Mouse (Mus musculus) MEL (cell line): ENCODE data around the gene Akr1c13. TPM values are rescaled to one million over a fixed set of nuclear protein-coding genes. Genes with fewer than 3 reads are reported as not detected.

Experiments
- DNase-seq: peaks from one replicate; pipeline ENCODE4 v3.0.0; 2011; ENCODE audit warnings: low read depth, low spot score
- H3K27ac ChIP-seq: 2 replicates; pipeline ENCODE4 v1.5.1; 2012; ENCODE audit warnings: low read depth, mild to moderate bottlenecking, control low read depth, low read length, moderate library complexity; ENCODE audit not compliant: control insufficient read depth
- H3K27me3 ChIP-seq, 2 experiments: fragments of 150-350 bp in 1 of 2; sonication (generic) in 1 of 2; 2 replicates each; pipeline ENCODE4 v1.6.1; 2012; ENCODE audit warnings: low read length in 2 of 2, mild to moderate bottlenecking in 2 of 2, improper control_type of control experiment in 1 of 2, moderate library complexity in 1 of 2; ENCODE audit not compliant: insufficient read depth in 2 of 2, control insufficient read depth in 1 of 2
- H3K36me3 ChIP-seq, 2 experiments: 2 replicates each; pipeline ENCODE4 v1.6.1; 2012 to 2014; ENCODE audit warnings: low read length in 2 of 2, improper control_type of control experiment in 1 of 2, inconsistent platforms in 1 of 2, mild to moderate bottlenecking in 1 of 2; ENCODE audit not compliant: insufficient read depth in 2 of 2, control insufficient read depth in 1 of 2
- H3K4me1 ChIP-seq, 2 experiments: fragments of 150-350 bp in 1 of 2; sonication (generic) in 1 of 2; 2 replicates each; pipeline ENCODE4 v1.6.1; 2012; ENCODE audit warnings: low read length in 2 of 2, improper control_type of control experiment in 1 of 2, mild to moderate bottlenecking in 1 of 2; ENCODE audit not compliant: insufficient read depth in 2 of 2, control insufficient read depth in 1 of 2
- H3K4me3 ChIP-seq, 2 experiments: fragments of 150-350 bp in 1 of 2; sonication (generic) in 1 of 2; 2 replicates each; pipeline ENCODE4 v1.5.1; 2012; ENCODE audit warnings: low read depth in 2 of 2, low read length in 2 of 2, mild to moderate bottlenecking in 2 of 2, moderate library complexity in 2 of 2, control low read depth in 1 of 2, improper control_type of control experiment in 1 of 2; ENCODE audit not compliant: control insufficient read depth in 1 of 2, insufficient read depth in 1 of 2
- H3K79me2 ChIP-seq: 2 replicates; pipeline ENCODE4 v1.6.1; 2012; ENCODE audit warnings: mild to moderate bottlenecking, low read length, moderate library complexity; ENCODE audit not compliant: control insufficient read depth, poor library complexity, insufficient read depth
- H3K9ac ChIP-seq: 2 replicates; pipeline ENCODE4 v1.6.1; 2012; ENCODE audit warnings: low read depth, mild to moderate bottlenecking, control low read depth, low read length, moderate library complexity; ENCODE audit not compliant: control insufficient read depth, poor library complexity, severe bottlenecking
- H3K9me3 ChIP-seq: fragments of 150-350 bp; sonication (generic); replicated peaks from 2 replicates; pipeline ENCODE4 v1.6.1; 2012; ENCODE audit warnings: mild to moderate bottlenecking, low read length, improper control_type of control experiment, moderate library complexity; ENCODE audit not compliant: insufficient read depth
- CHD1 ChIP-seq: IDR thresholded peaks from 2 replicates; pipeline ENCODE4 v1.6.1; 2012; ENCODE audit warnings: low read depth, mild to moderate bottlenecking, inconsistent platforms, low read length, improper control_type of control experiment
- CHD2 ChIP-seq: IDR thresholded peaks from 2 replicates; pipeline ENCODE4 v1.6.1; 2011; ENCODE audit warnings: low read length, improper control_type of control experiment
- CTCF ChIP-seq, 3 experiments: IDR thresholded peaks in 2 of 3; conservative IDR thresholded peaks in 1 of 3; 2 replicates each; pipeline ENCODE4 v1.5.1; 2011 to 2012; ENCODE audit warnings: low read length in 3 of 3, low read depth in 2 of 3, mild to moderate bottlenecking in 2 of 3, improper control_type of control experiment in 1 of 3, inconsistent platforms in 1 of 3, mixed read lengths in 1 of 3, moderate library complexity in 1 of 3; ENCODE audit not compliant: control insufficient read depth in 1 of 3, insufficient read depth in 1 of 3, poor library complexity in 1 of 3, severe bottlenecking in 1 of 3
- EP300 ChIP-seq, 2 experiments: IDR thresholded peaks; 2 replicates each; pipeline ENCODE4 v1.6.1; 2011; ENCODE audit warnings: improper control_type of control experiment in 2 of 2, low read length in 2 of 2, low read depth in 1 of 2, mild to moderate bottlenecking in 1 of 2
- GABPA ChIP-seq: IDR thresholded peaks from 2 replicates; pipeline ENCODE4 v1.6.1; 2012; ENCODE audit warnings: low read depth, mild to moderate bottlenecking, inconsistent platforms, low read length, improper control_type of control experiment, moderate library complexity
- JUND ChIP-seq: IDR thresholded peaks from 2 replicates; pipeline ENCODE4 v1.6.1; 2011; ENCODE audit warnings: low read depth, mild to moderate bottlenecking, improper control_type of control experiment, low read length
- KAT2A ChIP-seq: conservative IDR thresholded peaks from 2 replicates; pipeline ENCODE4 v1.6.1; 2012; ENCODE audit warnings: low read depth, low read length, improper control_type of control experiment, inconsistent platforms
- MAZ ChIP-seq: IDR thresholded peaks from 2 replicates; pipeline ENCODE4 v1.6.1; 2012; ENCODE audit warnings: low read depth, mild to moderate bottlenecking, inconsistent platforms, low read length, improper control_type of control experiment
- MEF2A ChIP-seq: IDR thresholded peaks from 2 replicates; pipeline ENCODE4 v1.6.1; 2014; ENCODE audit warnings: low read depth, mild to moderate bottlenecking, inconsistent platforms, low read length, improper control_type of control experiment; ENCODE audit not compliant: poor library complexity, insufficient replicate concordance, severe bottlenecking; ENCODE audit errors: extremely low read depth
- MYB ChIP-seq: IDR thresholded peaks from 2 replicates; pipeline ENCODE4 v1.6.1; 2011; ENCODE audit warnings: mild to moderate bottlenecking, low read depth, low read length, improper control_type of control experiment
- MYC ChIP-seq: IDR thresholded peaks from 2 replicates; pipeline ENCODE4 v1.6.1; 2011; ENCODE audit warnings: low read depth, mild to moderate bottlenecking, low read length, improper control_type of control experiment, moderate library complexity
- NRF1 ChIP-seq: IDR thresholded peaks from 2 replicates; pipeline ENCODE4 v1.6.1; 2014; ENCODE audit warnings: low read depth, mild to moderate bottlenecking, inconsistent platforms, low read length, improper control_type of control experiment, moderate library complexity; ENCODE audit not compliant: poor library complexity, insufficient read depth, severe bottlenecking
- RCOR1 ChIP-seq: IDR thresholded peaks from 2 replicates; pipeline ENCODE4 v1.6.1; 2012; ENCODE audit warnings: low read depth, mild to moderate bottlenecking, inconsistent platforms, low read length, improper control_type of control experiment
- TAL1 ChIP-seq: IDR thresholded peaks from 2 replicates; pipeline ENCODE4 v1.6.1; 2012; ENCODE audit warnings: mild to moderate bottlenecking, inconsistent platforms, low read length, moderate library complexity, mixed read lengths
- TCF12 ChIP-seq: IDR thresholded peaks from 2 replicates; pipeline ENCODE4 v1.6.1; 2014; ENCODE audit warnings: low read depth, mild to moderate bottlenecking, inconsistent platforms, low read length, improper control_type of control experiment, moderate library complexity
- UBTF ChIP-seq: IDR thresholded peaks from 2 replicates; pipeline ENCODE4 v1.6.1; 2012; ENCODE audit warnings: low read depth, mild to moderate bottlenecking, inconsistent platforms, low read length, improper control_type of control experiment, moderate library complexity, borderline replicate concordance; ENCODE audit not compliant: insufficient read depth
- ZC3H11A ChIP-seq: IDR thresholded peaks from 2 replicates; pipeline ENCODE4 v1.6.1; 2012; ENCODE audit warnings: low read depth, mild to moderate bottlenecking, inconsistent platforms, low read length, improper control_type of control experiment
- ZKSCAN1 ChIP-seq: IDR thresholded peaks from 2 replicates; pipeline ENCODE4 v1.6.1; 2012; ENCODE audit warnings: low read depth, mild to moderate bottlenecking, inconsistent platforms, low read length, improper control_type of control experiment, moderate library complexity
- ZMIZ1 ChIP-seq: IDR thresholded peaks from 2 replicates; pipeline ENCODE4 v1.6.1; 2012; ENCODE audit warnings: low read depth, mild to moderate bottlenecking, inconsistent platforms, low read length, improper control_type of control experiment, moderate library complexity
- polyA plus RNA-seq, 2 experiments: library from polyadenylated mRNA; stranded (reverse) in 1 of 2; unstranded in 1 of 2; fragments of >175 nt in 1 of 2; fragments of >200 nt in 1 of 2; gene quantifications; 2 replicates each; pipeline versions ENCODE4 v1.2.1 to v1.2.4; 2012; ENCODE audit warnings: low replicate concordance in 2 of 2, low read depth in 1 of 2; ENCODE audit not compliant: insufficient read length in 2 of 2, insufficient read depth in 1 of 2, missing spikeins in 1 of 2
- total RNA-seq: library from RNA; depleted of rRNA; stranded (reverse); fragments of 300-350 nt; gene quantifications from 2 replicates; pipeline ENCODE4 v1.2.3, GENCODE M21; 2012

The Akr1c13 gene
- total and polyA plus RNA-seq, 3 experiments, result 5.5 to 13.0 TPM; not detected in 1

- Histone ChIP-seq H3K4me3 (no peak within 1 kb of the TSS), H3K4me1 (no peaks in the 10 kb centered on the region), H3K9ac (no peak within 1 kb of the TSS), H3K27me3 (no peaks in the 10 kb centered on the region), H3K9me3 (no peaks in the 10 kb centered on the region), H3K36me3 (no peaks in the 10 kb centered on the region), H3K79me2 (no peaks in the 10 kb centered on the region), H3K27ac (no peak within 1 kb of the TSS)
- DNase-seq, result no peak
- TF ChIP-seq ZMIZ1 (no peak), MYB (no peak), MEF2A (no peak), MAZ (no peak), NRF1 (no peak), KAT2A (no peak)
Measured at GRCm38 (mm10) chr13:4228441-4228840, 37.5 kb downstream of the Akr1c13 start, which contains the start of gene Akr1c19. TSS of gene Akr1c19 (plus strand) at chr13:4228700.

GRCm38 (mm10) chr13:4230841-4231623, 40.1 kb downstream of the Akr1c13 start:
- DNase-seq, result no peak
- Histone ChIP-seq H3K27ac (no peak overlapping the region), H3K36me3 (no peaks in the 10 kb centered on the region)

GRCm38 (mm10) chr13:4233135-4233534, 42.2 kb downstream of the Akr1c13 start:
- TF ChIP-seq NRF1 (no peak), CHD2 (no peak), CHD1 (no peak), GABPA (no peak), JUND (no peak)
- no peaks in the 10 kb centered on the region for H3K27me3 ChIP-seq

More at GRCm38 (mm10) chr13:4230841-4231623, 40.1 kb downstream of the Akr1c13 start:
- no peak overlapping the region for H3K9ac ChIP-seq
- no peaks in the 10 kb centered on the region for H3K9me3 ChIP-seq
- TF ChIP-seq UBTF (no peak), RCOR1 (no peak), MYC (no peak), CTCF (IDR thresholded peaks at IDR 0.05 in 2 of 3, conservative IDR thresholded peaks at IDR 0.05 in 1 of 3; ENCODE audit: control insufficient read depth in 1 of 3, insufficient read depth in 1 of 3, low read depth in 2 of 3, low read length in 3 of 3, poor library complexity in 1 of 3, severe bottlenecking in 1 of 3) (no peak), TAL1 (no peak), ZKSCAN1 (no peak), KAT2A (no peak), EP300 (IDR thresholded peaks at IDR 0.05; ENCODE audit: low read depth in 1 of 2, low read length in 2 of 2) (no peak), ZC3H11A (no peak), TCF12 (no peak)
- H3K4me3 ChIP-seq, result no peak overlapping the region
- H3K4me1 ChIP-seq, result no peaks in the 10 kb centered on the region
- H3K79me2 ChIP-seq, result no peaks in the 10 kb centered on the region
- no peaks in the 10 kb centered on the region for H3K27me3 ChIP-seq

More at GRCm38 (mm10) chr13:4233135-4233534, 42.2 kb downstream of the Akr1c13 start:
- Histone ChIP-seq H3K9ac (no peak overlapping the region), H3K4me3 (no peak overlapping the region), H3K79me2 (no peaks in the 10 kb centered on the region), H3K4me1 (no peaks in the 10 kb centered on the region), H3K36me3 (no peaks in the 10 kb centered on the region), H3K9me3 (no peaks in the 10 kb centered on the region), H3K27ac (no peak overlapping the region)
- DNase-seq, result no peak
